Mouse (Mus musculus) cerebellum, adult 2 months (tissue): ENCODE measurements around the gene Gas7.

Experiments used
- CTCF ChIP-seq: fragments of 200-500 bp; IDR thresholded peaks from 2 replicates; pipeline ENCODE4 v1.5.1; 2011; ENCODE audit warnings: low read depth, mild to moderate bottlenecking, control low read depth, low read length, moderate library complexity, borderline replicate concordance; ENCODE audit not compliant: insufficient read depth
- POLR2A ChIP-seq: fragments of 200-500 bp; IDR thresholded peaks from 2 replicates; pipeline ENCODE4 v1.6.1; 2011; ENCODE audit warnings: low read length, control low read depth, borderline replicate concordance; ENCODE audit not compliant: insufficient read depth

GRCm38 (mm10) chr11:67651731-67652130 is 196.5 kb downstream of the Gas7 start:
- TF ChIP-seq POLR2A, result no peak
- TF ChIP-seq CTCF, result no peak
